Mouse (Mus musculus) brain, embryonic 18.5 days (tissue): ENCODE results near the gene Sox5.
A peak's percentile ranks its signal among the peaks of the same experiment; 100 is the strongest.

Experiments used
- DNase-seq: peaks from one replicate; pipeline ENCODE4 v3.0.0-alpha.2; 2012; ENCODE audit warnings: low read depth, low spot score

Gene Sox5

DNA sequence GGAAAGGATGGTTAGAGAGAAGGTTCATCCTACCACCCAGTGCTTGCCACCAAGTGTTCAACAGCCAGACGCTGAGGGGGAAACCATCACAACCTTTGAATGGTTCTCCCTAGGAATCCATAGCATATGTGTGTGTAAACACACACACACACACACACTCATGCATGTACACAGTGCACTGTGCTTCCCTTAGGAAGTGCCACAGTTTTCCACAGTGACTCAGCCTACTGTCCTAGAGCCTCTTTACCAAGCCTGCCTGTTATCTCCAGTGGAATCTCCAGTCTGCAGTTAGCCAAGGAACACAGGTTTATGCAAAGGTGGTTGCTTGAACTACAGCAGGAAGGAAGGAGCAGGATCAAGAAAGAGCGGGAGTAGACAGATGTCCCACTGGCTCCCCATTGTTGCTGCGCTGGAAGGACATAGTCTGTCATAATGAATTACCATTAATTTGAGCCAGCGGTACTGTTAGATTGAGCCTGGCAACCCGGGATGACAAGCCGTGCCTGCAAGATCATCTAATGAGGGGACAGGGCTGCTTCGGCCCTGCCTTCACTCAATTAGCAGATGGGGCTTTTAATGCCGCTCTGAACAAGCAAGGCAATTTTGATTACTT is 335.9 kb downstream of the Sox5 start:
- no peak for DNase-seq

DNA sequence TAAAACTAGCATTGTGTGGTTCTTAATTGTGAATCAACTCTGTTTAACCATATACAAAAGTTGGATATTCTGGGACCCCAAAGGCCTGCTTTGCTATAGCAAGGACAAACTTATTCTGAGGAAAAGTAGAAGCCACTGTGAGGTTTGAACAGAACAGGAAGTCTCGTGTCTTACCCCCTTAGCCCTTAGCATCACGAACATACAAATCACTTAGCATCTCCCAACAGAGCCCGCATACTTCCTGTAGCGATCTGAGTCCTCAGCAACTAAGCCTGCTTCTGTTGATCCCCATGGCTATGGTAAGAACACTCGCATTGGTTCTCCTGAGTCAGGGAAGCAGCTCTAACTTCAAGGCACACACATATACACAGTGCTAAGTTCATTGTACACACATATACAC is 337.4 kb downstream of the Sox5 start:
- DNase-seq = no peak

- no peak for DNase-seq
Observed at GRCm38 (mm10) chr6:144443681-144444080, 338.1 kb downstream of the Sox5 start.

GRCm38 (mm10) chr6:144429276-144429675 is 352.5 kb downstream of the Sox5 start:
- no peak for DNase-seq

- DNase-seq = no peak
Observed at GRCm38 (mm10) chr6:144408030-144408429, 373.7 kb downstream of the Sox5 start.

- no peak for DNase-seq
Observed at GRCm38 (mm10) chr6:144398115-144398514, 383.7 kb downstream of the Sox5 start.

DNA sequence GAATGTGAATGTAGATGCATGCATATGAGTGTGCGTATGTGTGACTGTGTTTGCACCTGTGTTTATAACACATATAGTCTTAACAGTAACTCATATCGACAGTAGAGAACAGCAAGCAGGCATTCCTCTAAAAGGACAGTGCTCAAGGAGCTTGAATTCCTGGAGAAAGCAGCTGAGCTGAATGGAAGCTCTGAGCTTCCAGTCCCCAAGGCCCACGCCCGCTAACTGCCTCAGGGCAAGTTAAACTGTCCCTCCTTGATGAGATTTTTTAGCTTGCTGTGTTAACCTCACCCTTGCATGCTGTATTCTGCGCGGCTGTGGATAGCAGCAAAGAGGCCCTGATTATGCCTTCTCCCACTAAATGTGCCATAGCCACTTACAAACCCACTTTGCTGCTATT is 388.6 kb downstream of the Sox5 start:
- DNase-seq = no peak

DNA sequence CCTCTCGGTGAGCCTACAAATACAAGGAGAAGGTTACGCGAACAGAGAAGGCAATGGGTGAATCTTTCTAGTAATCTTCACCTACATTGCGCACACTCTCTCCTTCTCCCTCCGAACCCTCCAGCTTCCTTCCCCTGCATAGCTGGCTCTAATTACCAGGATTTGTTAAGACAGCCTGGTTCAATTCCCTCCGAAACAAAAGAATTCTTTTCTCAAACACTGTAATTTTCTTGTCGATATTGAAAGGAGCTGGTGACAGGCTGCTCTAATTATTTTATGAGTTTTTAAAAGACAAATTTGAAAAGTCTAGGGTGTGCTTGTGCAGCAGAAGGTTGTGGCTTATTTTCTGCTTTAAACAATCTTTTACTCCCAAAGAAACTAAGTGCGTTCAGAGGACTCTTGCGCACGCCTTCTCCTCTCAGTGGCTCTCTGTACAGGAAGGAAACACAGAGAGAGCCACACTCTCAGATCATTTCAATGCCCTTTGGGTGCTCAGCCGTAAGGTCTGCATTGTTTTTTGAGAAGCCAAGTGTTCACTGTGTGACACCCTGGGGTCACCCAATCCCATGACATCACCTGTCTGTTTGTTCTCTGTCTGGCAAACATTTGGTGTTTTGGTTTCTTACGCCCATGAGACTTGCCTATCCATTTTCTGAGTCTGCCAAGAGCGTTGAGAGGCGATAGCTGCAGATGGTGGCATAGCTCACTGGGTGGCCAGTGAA is 392.3 kb downstream of the Sox5 start:
- DNase-seq = no peak

- no peak for DNase-seq
Observed at GRCm38 (mm10) chr6:144387539-144388255, 394.1 kb downstream of the Sox5 start.

DNA sequence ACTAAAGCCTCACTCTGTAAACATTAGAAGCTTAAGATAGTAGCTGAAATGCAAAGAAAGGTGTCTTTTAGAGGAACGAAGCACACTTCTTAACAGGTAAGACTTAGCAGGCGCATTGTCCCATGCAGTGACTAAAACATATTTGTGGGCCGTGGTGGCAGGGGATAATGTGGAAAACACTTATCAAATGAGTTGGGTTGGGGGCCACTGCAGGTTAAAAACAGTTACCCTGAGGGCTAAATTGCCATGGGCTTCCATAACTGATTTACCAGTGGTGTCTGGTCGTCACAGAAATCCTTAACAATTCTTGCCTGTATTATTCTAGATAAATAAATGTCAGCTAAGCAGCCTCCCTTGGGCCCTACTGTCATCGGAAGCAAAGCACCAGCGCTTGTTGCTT is 401.1 kb downstream of the Sox5 start:
- DNase-seq = no peak

GRCm38 (mm10) chr6:144380171-144380570 is 401.6 kb downstream of the Sox5 start:
- no peak for DNase-seq

DNA sequence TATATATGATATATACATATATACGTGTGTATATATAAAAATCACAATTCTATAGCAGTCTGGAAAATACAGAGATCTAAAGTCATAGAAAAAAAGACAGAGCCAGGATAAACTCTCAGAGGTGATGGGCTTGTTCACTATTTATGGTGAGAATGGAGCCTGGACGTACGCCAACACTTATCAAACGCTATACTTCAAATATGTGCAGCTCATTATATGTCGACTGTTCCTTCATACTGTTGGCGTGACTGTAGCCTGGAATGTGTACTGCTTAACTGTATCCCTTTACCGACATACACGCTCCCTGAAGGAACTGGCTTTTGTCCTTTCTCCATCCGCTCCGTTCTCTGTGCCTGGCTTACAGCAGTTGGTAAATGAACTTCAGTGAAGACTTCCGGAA is 407.0 kb downstream of the Sox5 start:
- no peak for DNase-seq

GRCm38 (mm10) chr6:144370699-144371098 is 411.1 kb downstream of the Sox5 start:
- DNase-seq = no peak

- DNase-seq = peak; percentile 49
Observed at GRCm38 (mm10) chr6:144367626-144368077, 414.1 kb downstream of the Sox5 start.

DNA sequence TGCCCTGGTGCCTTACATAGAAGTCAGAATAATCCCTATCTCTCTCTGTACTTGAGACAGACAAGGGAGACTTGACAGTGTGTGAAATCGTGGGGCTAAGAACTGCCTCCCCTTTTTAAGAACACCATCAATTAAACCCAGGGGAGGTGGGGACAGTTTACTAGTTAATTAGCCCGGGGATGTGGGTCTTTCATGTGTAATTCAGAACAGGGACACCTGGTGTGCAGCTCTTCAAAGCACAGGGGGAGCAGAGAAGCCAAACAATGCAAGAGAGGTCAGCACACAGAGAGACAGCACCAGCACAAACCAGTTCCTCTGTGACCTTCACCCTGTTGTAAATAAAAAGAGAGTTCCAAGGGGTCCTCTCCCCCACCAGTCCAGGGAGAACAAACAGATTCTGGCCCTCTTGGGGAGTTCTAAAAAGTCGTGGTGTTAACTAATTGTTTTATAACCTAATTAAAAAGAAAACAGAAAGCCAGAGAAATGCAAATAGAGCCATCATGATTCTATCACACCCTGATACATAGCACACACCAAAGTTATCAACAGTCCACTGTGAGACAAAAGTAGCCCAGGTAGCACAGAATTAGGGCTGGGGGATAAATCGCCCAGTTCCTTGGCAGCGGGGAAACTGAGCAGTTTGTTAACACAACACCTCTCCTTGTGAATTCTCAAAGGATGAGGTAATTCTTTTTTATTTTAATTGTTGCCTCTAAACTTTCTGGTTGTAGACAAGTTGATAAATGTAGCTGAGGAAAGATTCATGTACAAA is 420.3 kb downstream of the Sox5 start:
- no peak for DNase-seq

GRCm38 (mm10) chr6:144357081-144357480 is 424.7 kb downstream of the Sox5 start:
- no peak for DNase-seq

DNA sequence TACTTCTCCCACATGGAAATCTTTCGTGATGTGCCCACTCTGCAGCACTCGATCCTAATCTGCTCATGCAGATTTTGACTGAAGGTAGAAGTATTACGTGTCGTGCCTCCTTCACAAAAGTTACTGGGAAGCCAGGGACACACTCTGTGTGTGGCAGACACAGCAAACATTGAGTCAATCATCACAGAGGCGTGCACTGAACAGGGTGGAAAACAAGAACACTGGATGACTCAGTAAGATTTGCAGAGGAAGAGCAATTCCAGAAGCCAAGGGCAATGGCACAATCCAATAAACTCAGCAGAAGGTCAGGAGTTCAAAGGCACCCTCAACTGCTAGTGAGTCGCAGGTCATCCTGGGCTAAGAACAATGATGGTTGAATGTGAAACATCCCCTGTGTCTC is 430.7 kb downstream of the Sox5 start:
- DNase-seq = no peak

DNA sequence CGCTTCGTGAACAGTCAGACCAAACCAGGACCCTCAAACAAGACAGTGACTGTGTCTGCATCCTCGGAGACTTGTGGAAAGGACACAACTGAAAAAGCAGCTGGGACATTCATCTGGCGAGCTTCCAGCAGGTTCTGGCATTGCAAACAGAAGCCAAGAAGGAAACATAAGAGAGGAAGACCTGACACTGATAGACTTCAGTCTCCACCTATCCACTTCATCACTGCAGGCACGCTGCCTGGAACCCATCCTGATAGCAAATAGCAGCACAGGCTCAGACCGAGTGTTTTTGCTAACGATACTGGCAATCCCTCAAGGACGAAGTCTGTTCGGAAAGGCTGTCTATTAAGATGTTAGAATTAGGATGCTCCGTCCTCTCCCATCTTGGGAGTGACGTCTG is 438.4 kb downstream of the Sox5 start:
- DNase-seq = no peak

- DNase-seq = no peak
Observed at GRCm38 (mm10) chr6:144339554-144339953, 442.2 kb downstream of the Sox5 start.

GRCm38 (mm10) chr6:144339006-144339405 is 442.8 kb downstream of the Sox5 start:
- DNase-seq = no peak

GRCm38 (mm10) chr6:144338221-144338620 is 443.6 kb downstream of the Sox5 start:
- no peak for DNase-seq

DNA sequence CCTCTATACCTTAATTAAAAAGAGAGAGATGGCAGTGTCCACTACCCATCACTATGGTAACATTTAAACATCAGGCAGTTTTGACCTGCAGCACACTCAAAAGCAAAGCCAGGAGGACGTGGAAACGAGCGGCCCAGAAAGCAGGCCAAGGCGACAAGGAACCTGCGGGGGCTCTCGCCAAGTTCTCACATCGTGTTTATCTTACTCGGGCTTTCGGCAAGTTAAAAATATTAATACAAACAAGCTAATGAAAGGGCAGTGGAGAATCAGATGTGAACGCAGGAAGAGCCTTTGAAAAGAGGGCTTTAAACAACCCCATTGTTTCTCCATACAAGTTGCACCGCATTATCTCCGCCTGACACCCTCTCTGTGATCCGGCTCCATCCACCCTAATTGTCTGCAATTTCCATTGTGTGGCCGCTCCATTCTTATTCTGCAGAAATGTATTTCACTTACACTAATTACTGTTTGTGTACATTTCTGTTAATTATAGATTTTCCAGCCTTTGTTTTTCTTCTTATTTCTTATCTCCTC is 444.3 kb downstream of the Sox5 start:
- DNase-seq = no peak
